Mouse (Mus musculus) midbrain, postnatal 0 days (tissue): Measurements from ENCODE around the gene Hist1h4f. TPM values are rescaled to one million over a fixed set of nuclear protein-coding genes. Genes with fewer than 3 reads are reported as not detected.
A peak's percentile ranks its signal among the peaks of the same experiment; 100 is the strongest.

Experiments used
- ATAC-seq: fragments of 200-750 bp; cut with Nextera tagmentation; 2 replicates; pipeline ENCODE4 v1.8.0; 2017; ENCODE audit warnings: moderate number of reproducible peaks, mild to moderate bottlenecking, moderate TSS enrichment, moderate library complexity; ENCODE audit not compliant: low FRiP score
- DNase-seq: peaks from one replicate; pipeline ENCODE4 v3.0.0-alpha.2; 2015; ENCODE audit warnings: low spot score
- H3K27ac ChIP-seq: fragments of 300-500 bp; sonication (generic); 2 replicates; pipeline ENCODE4 v1.5.1; 2014; ENCODE audit warnings: low read depth, mild to moderate bottlenecking, low read length, mixed read lengths
- H3K27me3 ChIP-seq: fragments of 300-500 bp; sonication (generic); 2 replicates; pipeline ENCODE4 v1.6.1; 2014; ENCODE audit warnings: low read length, control low read depth, mixed read lengths; ENCODE audit not compliant: insufficient read depth
- H3K36me3 ChIP-seq: fragments of 300-500 bp; sonication (generic); 2 replicates; pipeline ENCODE4 v1.6.1; 2014; ENCODE audit warnings: low read length, control low read depth, mixed read lengths; ENCODE audit not compliant: insufficient read depth
- H3K4me1 ChIP-seq: fragments of 300-500 bp; sonication (generic); 2 replicates; pipeline ENCODE4 v1.6.1; 2014; ENCODE audit warnings: mild to moderate bottlenecking, control low read depth, antibody characterized with exemption, low read length, mixed read lengths; ENCODE audit not compliant: insufficient read depth
- H3K4me2 ChIP-seq: fragments of 300-500 bp; sonication (generic); 2 replicates; pipeline ENCODE4 v1.6.1; 2014; ENCODE audit warnings: low read depth, mild to moderate bottlenecking, low read length, mixed read lengths; ENCODE audit not compliant: poor library complexity, severe bottlenecking
- H3K4me3 ChIP-seq: fragments of 300-500 bp; sonication (generic); 2 replicates; pipeline ENCODE4 v1.5.1; 2014; ENCODE audit warnings: low read depth, mild to moderate bottlenecking, low read length, moderate library complexity
- H3K9ac ChIP-seq: fragments of 300-500 bp; sonication (generic); replicated peaks from 2 replicates; pipeline ENCODE4 v1.6.1; 2014; ENCODE audit warnings: mild to moderate bottlenecking, low read length, moderate library complexity, mixed read lengths; ENCODE audit not compliant: poor library complexity, severe bottlenecking
- H3K9me3 ChIP-seq: fragments of 300-500 bp; sonication (generic); 2 replicates; pipeline ENCODE4 v1.6.1; 2016; ENCODE audit warnings: low read length, control low read depth
- CTCF ChIP-seq: IDR thresholded peaks from 2 replicates; pipeline ENCODE4 v1.5.1; 2016; ENCODE audit warnings: antibody characterized with exemption, mild to moderate bottlenecking
- WGBS: fragments of 180-500 bp; shearing (Covaris S2); extraction: QIAGEN DNeasy Blood & Tissue Kit; methylation state at CpG from one replicate; pipeline ENCODE4 v1.1.7; 2014; 5-methylcytosine and 5-hydroxymethylcytosine counted together
- polyA plus RNA-seq: library from polyadenylated mRNA; unstranded; fragments of >200 nt; fragmentation: Nextera tagmentation; extraction: Ambion mirVana; gene quantifications from 2 replicates; pipeline ENCODE4 v1.2.1, GENCODE M21; 2015
- total RNA-seq: library from RNA; depleted of rRNA; stranded (reverse); fragments of >200 nt; gene quantifications from 2 replicates; pipeline ENCODE4 v1.2.3, GENCODE M21; 2014

Hist1h4f gene
- total and polyA plus RNA-seq, 2 experiments from 2014 or later = 753 TPM; not detected in 1

DNA sequence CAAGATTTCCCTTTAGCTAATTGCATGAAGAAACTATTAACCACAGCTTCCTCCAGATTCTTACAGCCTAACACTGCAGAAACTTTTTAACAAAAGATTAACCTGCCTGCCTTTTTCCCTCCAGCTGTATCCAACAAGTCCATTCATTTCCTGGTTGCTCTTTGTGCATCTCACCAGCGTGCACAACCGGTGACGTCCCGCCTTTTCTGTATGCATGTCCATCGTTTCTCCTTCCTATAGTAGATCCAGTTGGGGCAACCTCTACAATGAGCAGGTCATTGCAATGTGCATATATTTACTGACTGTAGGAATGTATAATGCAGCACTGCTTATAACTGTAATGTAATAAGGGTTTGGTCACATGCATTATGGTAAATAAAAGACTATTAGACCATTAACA, 27.5 kb downstream of the Hist1h4f start:
- Histone ChIP-seq H3K27ac (no peak overlapping the region), H3K4me2 (no peak overlapping the region), H3K4me1 (no peaks in the 10 kb centered on the region; the same call in 1 of the 2 replicates), H3K36me3 (no peaks in the 10 kb centered on the region), H3K9me3 (no peaks in the 10 kb centered on the region), H3K27me3 (no peaks in the 10 kb centered on the region), H3K4me3 (no peak overlapping the region), H3K9ac (no peak overlapping the region)
- no peak for DNase-seq
- ATAC-seq = no peak
- WGBS = 51% methylated on average over 5 of the region's 5 CpGs
- no peak for TF ChIP-seq CTCF

DNA sequence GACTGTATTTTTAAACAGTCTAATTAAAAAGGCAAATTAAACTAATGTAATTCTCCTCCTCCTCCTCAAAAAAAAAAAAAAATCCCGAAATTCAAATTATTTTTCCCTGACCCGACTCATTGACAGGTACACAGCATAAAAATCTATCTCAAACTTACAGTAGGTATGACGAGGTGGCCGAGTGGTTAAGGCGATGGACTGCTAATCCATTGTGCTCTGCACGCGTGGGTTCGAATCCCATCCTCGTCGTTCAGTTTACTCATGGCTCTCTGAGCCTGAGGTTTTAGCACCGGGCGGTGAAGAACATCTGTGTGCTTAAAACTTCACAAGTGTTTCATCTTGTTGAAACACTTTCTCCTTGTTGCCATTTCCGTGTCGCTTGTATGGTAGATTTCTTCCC, 29.7 kb downstream of the Hist1h4f start:
- ATAC-seq = no peak
- no peak for TF ChIP-seq CTCF
- Histone ChIP-seq H3K4me1 (no peaks in the 10 kb centered on the region; the same call in 1 of the 2 replicates), H3K4me2 (peak overlapping the region; percentile 23), H3K9me3 (no peaks in the 10 kb centered on the region), H3K27me3 (no peaks in the 10 kb centered on the region), H3K36me3 (no peaks in the 10 kb centered on the region), H3K27ac (no peak overlapping the region), H3K4me3 (no peak overlapping the region), H3K9ac (no peak overlapping the region)
- under 1% methylated on average over 14 of the region's 14 CpGs for WGBS
- peak; percentile 81 for DNase-seq

DNA sequence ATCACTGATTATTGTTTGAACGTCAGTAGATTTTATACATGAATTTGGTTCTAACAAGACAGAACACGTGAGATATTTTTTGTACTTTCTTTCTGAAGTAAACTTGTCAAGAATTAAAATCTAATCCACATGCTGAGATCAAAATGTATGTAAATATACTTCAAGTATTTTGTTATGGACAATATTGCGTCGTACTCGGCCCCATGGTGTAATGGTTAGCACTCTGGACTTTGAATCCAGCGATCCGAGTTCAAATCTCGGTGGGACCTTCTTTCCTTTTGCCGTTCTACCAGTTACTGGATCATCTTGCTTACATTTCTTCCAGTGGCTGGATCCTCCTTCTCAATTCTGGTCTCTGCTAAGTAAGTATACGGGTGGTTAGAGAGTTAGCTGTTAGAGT, 32.0 kb downstream of the Hist1h4f start:
- no peak overlapping the region for H3K27ac ChIP-seq
- no peaks in the 10 kb centered on the region for H3K9me3 ChIP-seq
- ATAC-seq (peak; percentile 28; the same call in 1 of the 2 replicates), DNase-seq (peak; percentile 90)
- H3K4me3 ChIP-seq = peak overlapping the region; percentile 47
- H3K27me3 ChIP-seq = no peaks in the 10 kb centered on the region
- H3K4me1 ChIP-seq = peaks cover 5% of the 10 kb centered on the region; the same call in 1 of the 2 replicates
- under 1% methylated on average over 10 of the region's 10 CpGs for WGBS
- peak overlapping the region; percentile 72 for H3K4me2 ChIP-seq
- no peak for TF ChIP-seq CTCF
- H3K36me3 ChIP-seq = no peaks in the 10 kb centered on the region
- H3K9ac ChIP-seq = no peak overlapping the region

DNA sequence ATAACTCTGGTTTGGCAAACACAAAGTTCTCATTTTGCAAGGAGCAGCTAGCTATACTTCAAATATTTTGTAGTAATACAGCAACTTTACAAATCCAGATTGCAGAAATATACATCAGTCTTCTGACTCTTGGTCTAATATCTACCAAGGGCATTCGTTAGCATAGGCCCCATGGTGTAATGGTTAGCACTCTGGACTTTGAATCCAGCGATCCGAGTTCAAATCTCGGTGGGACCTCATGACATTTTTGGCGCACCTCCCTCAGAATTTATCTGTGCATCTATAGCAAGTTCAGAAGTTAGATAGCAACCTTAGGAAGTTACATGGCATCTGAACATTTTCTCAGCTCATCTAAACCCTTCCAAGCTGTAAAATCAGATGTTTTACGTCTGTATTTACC, 32.6 kb downstream of the Hist1h4f start:
- Histone ChIP-seq H3K4me1 (peaks cover 5% of the 10 kb centered on the region; the same call in 1 of the 2 replicates), H3K36me3 (no peaks in the 10 kb centered on the region), H3K9me3 (no peaks in the 10 kb centered on the region), H3K27ac (no peak overlapping the region), H3K4me2 (peak overlapping the region; percentile 72), H3K4me3 (peak overlapping the region; percentile 47), H3K27me3 (no peaks in the 10 kb centered on the region), H3K9ac (no peak overlapping the region)
- 0% methylated on average over 6 of the region's 6 CpGs for WGBS
- DNase-seq (peak; percentile 81), ATAC-seq (0 out of 2 replicates have a peak, but pooled peaks have one; percentile 32)
- no peak for TF ChIP-seq CTCF

DNA sequence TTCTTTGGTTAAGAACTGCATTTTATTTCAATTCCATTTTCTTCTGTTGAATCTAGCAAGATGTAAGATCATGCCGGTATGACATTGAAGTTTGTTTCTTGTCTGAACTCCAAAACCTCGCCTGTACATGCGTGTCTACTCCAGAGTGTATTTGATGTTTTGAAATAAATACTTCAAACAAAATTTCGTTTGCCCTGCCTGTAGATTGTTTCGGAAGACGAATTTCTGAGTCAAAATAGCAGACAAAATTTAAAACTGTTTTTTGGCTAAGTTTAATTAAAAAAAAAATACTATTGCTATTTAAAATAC, 33.2 kb downstream of the Hist1h4f start:
- TF ChIP-seq CTCF = no peak
- H3K9me3 ChIP-seq = no peaks in the 10 kb centered on the region
- no peak overlapping the region for H3K27ac ChIP-seq
- no peaks in the 10 kb centered on the region for H3K27me3 ChIP-seq
- peak overlapping the region; percentile 47 for H3K4me3 ChIP-seq
- 1% methylated on average over 6 of the region's 6 CpGs for WGBS
- ATAC-seq (no peak), DNase-seq (no peak)
- no peak overlapping the region for H3K9ac ChIP-seq
- peak overlapping the region; percentile 72 for H3K4me2 ChIP-seq
- H3K4me1 ChIP-seq = peaks cover 5% of the 10 kb centered on the region; the same call in 1 of the 2 replicates
- no peaks in the 10 kb centered on the region for H3K36me3 ChIP-seq

DNA sequence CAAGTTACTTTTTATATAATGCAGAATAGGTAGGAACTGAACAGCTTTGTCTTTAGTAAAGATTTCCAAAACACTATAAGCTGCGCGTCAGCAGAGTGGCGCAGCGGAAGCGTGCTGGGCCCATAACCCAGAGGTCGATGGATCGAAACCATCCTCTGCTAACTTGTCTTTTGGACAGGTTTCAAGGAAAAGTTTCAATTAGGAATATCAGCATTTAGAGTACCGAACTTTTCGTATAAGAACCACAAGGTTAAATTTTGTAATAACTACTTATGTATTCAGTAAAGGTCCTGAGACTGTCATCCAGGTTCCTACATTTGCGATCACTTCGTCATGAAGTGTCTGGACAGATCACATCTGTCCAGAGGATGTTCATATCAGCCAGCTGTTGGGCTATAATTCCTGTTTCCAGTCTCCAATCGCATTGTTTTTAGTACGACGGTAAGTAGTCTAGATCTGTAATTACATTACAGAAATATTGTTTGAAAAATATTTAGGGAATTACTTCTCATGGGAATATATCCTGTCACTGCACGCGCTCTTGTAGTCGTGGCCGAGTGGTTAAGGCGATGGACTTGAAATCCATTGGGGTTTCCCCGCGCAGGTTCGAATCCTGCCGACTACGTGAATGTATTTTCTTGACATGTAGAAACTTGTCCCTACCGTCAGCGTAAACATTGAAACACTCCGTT, 33.7 kb downstream of the Hist1h4f start:
- Histone ChIP-seq H3K9ac (no peak overlapping the region), H3K36me3 (no peaks in the 10 kb centered on the region), H3K27ac (no peak overlapping the region), H3K27me3 (no peaks in the 10 kb centered on the region), H3K4me2 (peak overlapping the region; percentile 72), H3K9me3 (no peaks in the 10 kb centered on the region), H3K4me1 (peaks cover 5% of the 10 kb centered on the region; the same call in 1 of the 2 replicates), H3K4me3 (peak overlapping the region; percentile 47)
- TF ChIP-seq CTCF = no peak
- under 1% methylated on average over 27 of the region's 27 CpGs for WGBS
- ATAC-seq (peak; percentile 92), DNase-seq (peak; percentile 87)
